Mouse (Mus musculus) ES-CJ7 (cell line): ENCODE measurements around the gene Rbm14.

Experiments
- DNase-seq: peaks from one replicate; pipeline ENCODE4 v3.0.0; 2011; ENCODE audit warnings: low read depth, low spot score

Gene Rbm14

GRCm38 (mm10) chr19:4811063-4811908, at the start of gene Rbm14, which contains the start of gene Gm21992:
Rbm14 (minus strand) TSS chr19:4811634.
Gm21992 (minus strand) TSS chr19:4811612.
- peak; percentile 99 for DNase-seq

GRCm38 (mm10) chr19:4859081-4859480, 47.6 kb upstream of the Rbm14 start:
- no peak for DNase-seq

DNA sequence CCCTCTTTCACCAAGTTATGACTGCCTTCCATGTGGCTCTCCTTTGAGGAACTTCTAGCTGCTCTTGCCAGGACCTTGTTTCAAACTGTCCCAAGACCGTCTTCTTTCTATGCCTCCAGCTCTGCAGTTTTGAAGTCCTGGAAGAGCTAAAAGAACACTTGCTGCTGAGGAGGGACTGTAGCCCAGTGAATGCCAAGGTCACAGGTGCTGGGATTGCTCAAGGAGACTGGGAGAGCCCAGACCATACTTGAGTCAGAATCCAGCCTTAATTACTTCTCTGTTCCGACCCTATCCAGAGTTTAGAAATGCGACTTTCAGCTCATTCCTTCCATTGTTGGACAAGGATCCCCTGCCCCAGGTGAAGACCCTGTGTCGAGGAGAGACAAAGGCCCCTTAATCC, 44.5 kb upstream of the Rbm14 start:
- no peak for DNase-seq

DNA sequence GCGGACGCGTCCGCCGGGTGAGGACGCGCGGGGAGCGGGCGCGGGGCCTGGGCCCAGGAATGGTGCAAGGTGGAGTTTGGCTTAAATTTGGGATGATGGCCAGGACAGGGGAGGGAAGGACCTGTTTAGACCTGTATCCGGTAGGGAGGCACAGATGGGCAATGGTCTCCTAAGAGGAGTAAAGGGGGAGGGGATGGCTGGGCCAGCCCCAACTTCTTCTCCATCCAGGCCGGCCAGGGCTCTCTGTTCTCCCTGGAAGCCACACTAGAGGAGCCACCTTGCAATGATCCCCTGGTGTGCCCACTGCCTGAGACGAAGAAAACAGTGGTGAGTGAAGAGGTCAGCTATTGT, 44.0 kb upstream of the Rbm14 start:
- no peak for DNase-seq

- DNase-seq, result peak; percentile 69
Observed at GRCm38 (mm10) chr19:4854552-4855469, 43.4 kb upstream of the Rbm14 start, which contains the start of gene Ctsf. Ctsf (plus strand) TSS chr19:4855130.

GRCm38 (mm10) chr19:4850281-4850680, 38.8 kb upstream of the Rbm14 start:
- DNase-seq, result peak; percentile 75

DNA sequence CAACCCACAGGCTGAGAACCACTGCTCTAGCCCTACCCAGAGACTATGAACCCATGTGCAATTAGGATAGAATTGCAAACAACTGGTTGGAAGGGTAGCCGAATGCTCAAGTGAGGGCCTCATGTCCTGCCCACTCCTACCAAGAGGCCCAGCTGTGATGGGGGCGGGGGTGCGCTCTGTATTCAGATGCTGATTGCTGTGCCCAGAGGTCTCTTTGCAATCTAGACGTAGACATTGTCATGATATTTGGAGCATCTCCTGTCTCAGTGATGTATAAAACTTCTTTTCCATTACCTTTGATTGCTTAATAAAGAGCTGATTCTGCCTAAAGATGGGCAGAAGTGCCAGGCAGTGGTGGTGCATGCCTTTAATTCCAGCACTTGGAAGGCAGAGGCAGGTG, 38.4 kb upstream of the Rbm14 start:
- peak; percentile 95 for DNase-seq

GRCm38 (mm10) chr19:4847490-4847889, 36.1 kb upstream of the Rbm14 start:
- peak; percentile 82 for DNase-seq

GRCm38 (mm10) chr19:4845846-4846245, 34.4 kb upstream of the Rbm14 start:
- DNase-seq, result no peak

DNA sequence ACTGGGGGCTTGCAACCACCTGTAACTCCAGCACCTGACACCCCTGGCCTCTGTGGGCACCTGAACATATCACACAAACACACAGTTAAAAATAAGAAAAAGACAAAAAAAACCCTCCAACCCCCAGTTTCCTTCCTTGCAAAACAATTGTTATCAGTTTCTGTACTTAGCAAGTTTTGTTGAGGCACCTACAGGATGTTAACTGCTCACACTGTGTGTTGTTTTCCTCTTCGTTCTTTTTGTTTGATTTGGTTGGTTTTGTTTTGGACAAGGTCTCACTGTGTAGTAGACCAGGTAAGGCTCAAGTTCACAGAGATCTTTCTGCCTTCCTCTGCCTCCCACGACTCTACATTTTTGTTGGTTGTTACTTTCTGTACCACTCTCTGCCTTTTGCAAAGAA, 31.2 kb upstream of the Rbm14 start:
- no peak for DNase-seq

DNA sequence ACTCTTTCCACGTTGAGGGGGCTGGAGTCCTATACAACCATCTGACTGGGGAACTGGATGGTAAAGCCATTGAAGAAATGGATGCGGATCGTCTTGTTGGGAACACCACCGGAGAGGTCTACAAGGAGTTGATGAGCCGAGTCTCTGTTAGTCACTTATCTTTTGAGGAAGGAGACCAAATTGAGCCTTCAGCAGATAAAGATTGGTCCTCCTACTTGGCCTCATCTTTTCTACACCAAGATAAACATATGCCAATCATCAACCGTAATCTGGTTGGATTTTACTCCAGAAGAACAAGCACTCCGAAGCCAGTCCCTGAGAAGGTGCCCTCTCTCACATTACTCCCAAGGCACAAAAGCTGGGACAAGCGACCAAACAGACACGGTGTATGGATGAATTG, 29.4 kb upstream of the Rbm14 start:
- DNase-seq, result no peak

DNA sequence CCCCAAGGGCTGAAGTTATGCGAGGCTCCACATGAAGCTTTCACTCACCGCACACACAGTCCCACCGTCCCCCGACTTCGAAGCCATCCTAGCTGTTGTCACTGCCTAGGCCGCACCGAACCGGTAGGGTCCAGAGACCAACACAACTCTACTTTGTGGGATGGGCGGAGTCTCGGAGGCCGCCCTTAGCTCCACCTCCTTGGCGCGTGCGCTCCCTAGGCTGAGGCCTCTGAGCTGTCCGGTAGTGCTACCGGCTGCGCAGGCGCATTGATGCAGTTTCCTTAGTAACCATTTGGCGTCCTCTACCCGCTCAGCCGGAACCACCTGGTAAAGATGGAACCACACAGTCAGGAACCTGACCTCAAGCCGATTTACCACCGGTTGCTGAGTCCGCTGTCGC, 27.7 kb upstream of the Rbm14 start, which contains the start of the genes Ccs and Ccdc87:
Gene Ccs (minus strand): TSS at position 184 of the 400 bp plus-strand sequence.
Gene Ccdc87 (plus strand): TSS at position 218 of the 400 bp plus-strand sequence.
- DNase-seq, result peak; percentile 98

- no peak for DNase-seq
Observed at GRCm38 (mm10) chr19:4838526-4839140, 27.2 kb upstream of the Rbm14 start.

- DNase-seq, result no peak
Observed at GRCm38 (mm10) chr19:4837049-4837448, 25.6 kb upstream of the Rbm14 start.

DNA sequence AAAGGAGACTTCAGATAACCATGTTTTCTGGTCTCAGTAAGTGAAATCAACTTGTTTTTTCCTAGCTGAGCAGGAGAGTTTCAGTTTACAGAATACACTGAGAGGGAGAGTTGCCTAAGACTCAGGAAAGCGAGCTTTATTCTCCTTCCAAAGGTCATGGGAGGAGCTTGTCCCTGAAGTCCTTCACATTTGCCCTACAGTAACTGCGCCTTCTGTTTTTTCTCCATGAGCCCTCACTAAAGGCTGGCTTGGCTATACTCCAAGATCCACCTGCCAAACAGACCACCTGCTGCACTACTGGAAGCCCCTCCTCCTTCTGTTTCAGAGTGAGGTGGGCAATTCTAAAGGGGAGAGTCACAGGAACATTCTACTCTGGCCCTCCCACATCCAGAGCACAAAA, 24.7 kb upstream of the Rbm14 start:
- DNase-seq, result peak; percentile 55

GRCm38 (mm10) chr19:4833977-4834376, 22.5 kb upstream of the Rbm14 start:
- DNase-seq, result no peak

GRCm38 (mm10) chr19:4829156-4829555, 17.7 kb upstream of the Rbm14 start:
- no peak for DNase-seq

DNA sequence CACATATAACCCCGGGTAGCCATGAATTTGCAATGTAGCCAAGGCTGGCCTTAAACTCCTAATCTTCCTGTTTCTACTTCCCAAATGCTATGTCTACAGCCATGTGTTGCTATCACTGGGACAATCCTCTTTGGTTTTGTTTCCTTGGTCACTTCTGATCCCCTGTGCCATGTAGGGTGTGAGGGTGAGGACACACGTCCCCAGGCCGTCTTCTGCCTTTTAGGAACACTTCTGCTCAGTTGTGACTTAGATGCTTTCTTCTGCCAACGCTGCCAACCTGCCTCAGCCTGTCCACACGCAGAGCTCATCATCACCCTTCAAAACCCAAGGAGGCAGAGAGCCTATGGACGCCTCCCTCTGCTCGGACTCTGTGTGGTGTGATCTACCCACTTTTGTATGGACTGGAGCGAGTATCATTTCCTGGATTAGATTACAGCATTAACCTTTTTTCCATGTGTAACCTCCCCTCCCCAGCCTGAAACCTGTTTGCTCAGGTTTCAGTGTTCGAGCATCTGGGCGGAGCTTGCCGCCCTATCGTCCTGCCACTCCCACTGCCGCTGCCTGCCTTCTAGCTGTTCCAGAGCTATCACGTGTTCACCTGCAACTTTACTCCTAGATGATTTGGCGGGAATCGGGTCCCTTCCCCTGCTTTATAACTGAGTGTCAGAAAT, 17.1 kb upstream of the Rbm14 start:
- DNase-seq, result peak; percentile 85

DNA sequence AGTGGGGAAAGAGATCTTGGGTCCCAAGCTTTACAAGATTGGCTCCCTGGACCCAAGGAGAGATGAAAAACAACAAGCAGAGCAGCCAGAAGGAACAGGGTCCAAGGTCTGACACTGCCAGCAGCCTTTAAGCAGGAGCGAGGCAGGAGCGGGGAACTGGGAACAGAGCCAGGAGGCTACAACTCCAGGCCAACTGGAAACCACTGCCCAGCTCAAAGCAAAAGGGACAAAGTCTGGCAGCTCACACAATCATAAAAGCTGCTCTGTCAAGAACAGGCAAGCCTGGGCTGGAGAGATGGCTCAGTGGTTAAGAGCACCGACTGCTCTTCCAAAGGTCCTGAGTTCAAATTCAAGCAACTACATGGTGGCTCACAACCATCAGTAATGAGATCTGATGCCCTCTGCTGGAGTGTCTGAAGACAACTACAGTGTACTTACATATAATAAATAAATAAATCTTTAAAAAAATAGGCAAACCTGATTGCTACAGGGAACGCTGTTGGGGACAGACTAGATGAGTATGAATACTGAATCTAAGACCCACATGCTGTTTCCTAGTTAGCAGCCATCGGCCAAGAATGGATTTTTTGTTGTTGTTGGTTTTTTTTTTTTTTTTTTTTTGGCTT, 9.4 kb upstream of the Rbm14 start:
- no peak for DNase-seq

GRCm38 (mm10) chr19:4817182-4817835, 5.9 kb upstream of the Rbm14 start:
- peak; percentile 51 for DNase-seq
